Mouse (Mus musculus): ENCODE measurements around the gene Polr3g. TPM values are rescaled to one million over a fixed set of nuclear protein-coding genes. Genes with fewer than 3 reads are reported as not detected.
"Not testable (repeated sequence)": the region's sequence is repeated elsewhere in the genome, so short reads cannot be mapped to it uniquely, and the experiment has no call there.

Gene Polr3g
- 4.1 and 5.5 TPM in 2 replicates for polyA plus RNA-seq (2015; fragmentation: Nextera tagmentation; extraction: Ambion mirVana)

DNA sequence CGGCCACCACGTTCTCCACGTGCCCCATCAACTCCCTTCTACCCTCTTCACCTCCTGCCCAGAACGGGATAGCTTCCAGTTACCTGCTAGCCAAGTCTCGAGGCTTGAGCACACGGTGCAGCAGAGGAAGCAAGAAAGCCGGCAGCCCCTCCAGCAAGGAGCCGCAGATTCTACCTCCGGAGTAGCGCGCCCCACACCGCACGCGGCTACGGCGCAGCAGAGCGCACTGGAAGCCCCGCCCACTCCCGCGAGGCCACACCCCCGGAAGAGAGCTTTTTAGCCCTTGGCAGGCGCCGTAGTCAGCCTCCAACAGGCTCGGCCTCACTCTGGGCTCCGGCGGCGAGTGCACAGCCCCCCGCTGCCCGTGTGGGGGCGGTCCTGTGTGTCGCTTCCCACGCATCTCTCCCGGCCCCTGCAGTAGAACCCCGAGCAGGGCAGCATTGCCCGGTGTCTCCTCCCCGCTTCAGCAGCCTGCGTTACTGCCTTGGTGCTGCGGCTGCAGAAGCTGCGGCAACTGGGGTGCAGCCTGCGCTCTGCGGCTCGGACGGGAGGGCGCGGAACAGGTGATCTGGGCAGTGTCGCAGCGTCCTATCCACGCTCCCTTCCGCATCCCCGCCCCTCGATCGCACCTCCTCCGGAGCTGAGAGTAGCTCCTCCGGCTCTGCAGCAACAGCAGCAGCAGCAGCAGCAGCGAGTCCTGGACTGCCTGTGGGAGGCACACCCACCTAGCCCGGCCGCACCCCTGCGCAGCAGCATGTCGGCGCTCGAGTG lies at the start of gene Polr3g, which contains the start of gene Mblac2:
Gene Polr3g, minus strand, starts transcription at position 239 of the 771 bp plus-strand sequence.
Gene Mblac2, plus strand, starts transcription at position 567 of the 771 bp plus-strand sequence.
- peak; percentile 97 for ATAC-seq
- Histone ChIP-seq H3K9me3 (no peaks in the 10 kb centered on the region), H3K27ac (peak within 1 kb of the TSS; percentile 92), H3K4me1 (replicated peaks) (peaks cover 18% of the 10 kb centered on the region), H3K27me3 (peaks cover 3% of the 10 kb centered on the region; the same call in 1 of the 2 replicates), H3K4me3 (replicated peaks) (peak within 1 kb of the TSS; percentile 83), H3K9ac (replicated peaks) (peak within 1 kb of the TSS; percentile 75), H3K4me2 (replicated peaks) (peak within 1 kb of the TSS; percentile 97), H3K36me3 (no peaks in the 10 kb centered on the region)
- under 1% methylated on average over 61 of the region's 61 CpGs for WGBS

- 0 out of 2 replicates have a peak, but pooled peaks have one; percentile 41 for ATAC-seq
- WGBS = 30% methylated on average over 3 of the region's 3 CpGs
- H3K27ac ChIP-seq = no peak overlapping the region
- H3K4me1 ChIP-seq (replicated peaks) = no peaks in the 10 kb centered on the region
- H3K36me3 ChIP-seq = no peaks in the 10 kb centered on the region
- H3K4me2 ChIP-seq (replicated peaks) = no peak overlapping the region
- no peak overlapping the region for H3K9ac ChIP-seq (replicated peaks)
- no peaks in the 10 kb centered on the region for H3K27me3 ChIP-seq
- H3K9me3 ChIP-seq = no peaks in the 10 kb centered on the region
- H3K4me3 ChIP-seq (replicated peaks) = no peak overlapping the region
Measured at GRCm38 (mm10) chr13:81760379-81760778, 49.6 kb upstream of the Polr3g start.

DNA sequence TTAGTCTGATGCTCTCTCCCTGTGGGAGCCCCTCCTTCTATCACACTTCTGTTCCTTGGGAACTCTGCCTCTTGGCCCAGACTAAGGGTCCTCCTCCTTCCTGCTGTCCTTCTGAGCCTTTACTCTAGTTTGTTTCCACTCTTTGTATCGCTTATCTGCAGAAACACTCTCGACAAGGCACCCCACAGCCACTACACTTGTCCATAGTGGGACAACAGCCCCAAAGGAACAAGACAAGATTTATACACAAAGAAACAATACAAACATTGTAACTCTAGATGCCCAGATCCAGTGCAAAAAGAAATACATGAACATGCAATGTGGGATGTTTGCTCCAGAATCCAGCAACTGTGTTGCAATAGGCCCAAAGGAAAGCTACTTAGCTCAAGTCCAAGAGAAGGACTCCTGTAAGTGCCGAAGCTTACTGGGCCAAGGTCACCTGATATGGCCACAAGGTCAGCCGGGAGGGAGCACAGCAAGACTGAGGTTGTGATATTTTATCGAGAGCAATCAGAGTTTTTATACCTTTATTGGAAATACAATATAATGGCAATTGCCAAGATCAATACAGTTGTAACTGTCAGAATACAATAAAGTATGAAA lies 46.3 kb upstream of the Polr3g start:
- ATAC-seq = no peak
- no peak overlapping the region for H3K4me2 ChIP-seq (replicated peaks)
- no peak overlapping the region for H3K4me3 ChIP-seq (replicated peaks)
- H3K4me1 ChIP-seq (replicated peaks) = no peaks in the 10 kb centered on the region
- WGBS = 88% methylated on average over 5 of the region's 5 CpGs
- H3K36me3 ChIP-seq = no peaks in the 10 kb centered on the region
- no peak overlapping the region for H3K27ac ChIP-seq
- H3K9ac ChIP-seq (replicated peaks) = no peak overlapping the region
- H3K9me3 ChIP-seq = no peaks in the 10 kb centered on the region
- H3K27me3 ChIP-seq = no peaks in the 10 kb centered on the region

DNA sequence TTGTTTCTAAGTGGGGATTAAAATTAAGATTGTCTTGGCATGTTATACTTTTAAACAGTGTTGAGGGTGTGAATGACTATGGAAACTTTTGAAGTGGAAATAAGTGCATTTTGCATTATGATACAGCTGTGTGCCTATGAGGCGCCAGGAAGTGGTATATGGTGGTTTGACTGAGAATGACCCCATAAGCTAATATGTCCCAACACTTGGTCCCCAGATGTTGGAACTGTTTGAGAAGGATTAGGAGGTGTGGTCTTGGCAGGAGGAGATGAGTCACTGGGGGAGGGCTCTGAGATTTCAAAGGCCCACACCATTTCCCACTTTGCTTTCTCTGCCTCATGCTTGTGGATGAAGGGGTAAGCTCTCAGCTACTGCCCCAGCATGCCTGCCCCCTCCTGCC lies 44.5 kb upstream of the Polr3g start:
- Histone ChIP-seq H3K4me2 (replicated peaks) (no peak overlapping the region), H3K4me1 (replicated peaks) (no peaks in the 10 kb centered on the region), H3K27ac (no peak overlapping the region), H3K9me3 (no peaks in the 10 kb centered on the region), H3K9ac (replicated peaks) (no peak overlapping the region), H3K4me3 (replicated peaks) (no peak overlapping the region), H3K36me3 (no peaks in the 10 kb centered on the region), H3K27me3 (no peaks in the 10 kb centered on the region)
- WGBS = 94% methylated on average over 1 of the region's 1 CpGs
- no peak for ATAC-seq

GRCm38 (mm10) chr13:81754878-81755277 lies 44.1 kb upstream of the Polr3g start:
- no peak overlapping the region for H3K4me2 ChIP-seq (replicated peaks)
- H3K9ac ChIP-seq (replicated peaks) = no peak overlapping the region
- H3K36me3 ChIP-seq = no peaks in the 10 kb centered on the region
- no peaks in the 10 kb centered on the region for H3K9me3 ChIP-seq
- ATAC-seq = no peak
- no peak overlapping the region for H3K4me3 ChIP-seq (replicated peaks)
- no peaks in the 10 kb centered on the region for H3K4me1 ChIP-seq (replicated peaks)
- H3K27ac ChIP-seq = no peak overlapping the region
- H3K27me3 ChIP-seq = no peaks in the 10 kb centered on the region

DNA sequence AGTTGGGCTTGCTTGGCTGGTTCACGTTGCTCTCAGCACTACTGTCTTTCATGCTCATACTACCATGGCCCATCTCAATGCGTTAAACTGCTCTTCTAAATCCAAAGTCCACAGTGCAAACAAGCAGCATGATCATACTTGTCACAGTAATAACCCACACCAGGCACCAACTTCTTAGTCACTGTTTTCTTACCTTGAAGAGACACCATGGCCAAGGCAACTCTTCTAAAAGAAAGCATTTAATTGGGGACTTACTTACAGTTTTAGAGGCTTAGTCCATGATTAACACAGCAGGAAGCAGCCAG lies 33.2 kb upstream of the Polr3g start:
- no peaks in the 10 kb centered on the region for H3K27me3 ChIP-seq
- no peaks in the 10 kb centered on the region for H3K4me1 ChIP-seq (replicated peaks)
- 0 out of 2 replicates have a peak, but pooled peaks cover 2% of the 10 kb centered on the region for H3K9me3 ChIP-seq
- H3K4me3 ChIP-seq (replicated peaks) = no peak overlapping the region
- H3K9ac ChIP-seq (replicated peaks) = no peak overlapping the region
- H3K27ac ChIP-seq = no peak overlapping the region
- no peak for ATAC-seq
- H3K4me2 ChIP-seq (replicated peaks) = no peak overlapping the region
- H3K36me3 ChIP-seq = no peaks in the 10 kb centered on the region
- WGBS = 37% methylated on average over 2 of the region's 2 CpGs

DNA sequence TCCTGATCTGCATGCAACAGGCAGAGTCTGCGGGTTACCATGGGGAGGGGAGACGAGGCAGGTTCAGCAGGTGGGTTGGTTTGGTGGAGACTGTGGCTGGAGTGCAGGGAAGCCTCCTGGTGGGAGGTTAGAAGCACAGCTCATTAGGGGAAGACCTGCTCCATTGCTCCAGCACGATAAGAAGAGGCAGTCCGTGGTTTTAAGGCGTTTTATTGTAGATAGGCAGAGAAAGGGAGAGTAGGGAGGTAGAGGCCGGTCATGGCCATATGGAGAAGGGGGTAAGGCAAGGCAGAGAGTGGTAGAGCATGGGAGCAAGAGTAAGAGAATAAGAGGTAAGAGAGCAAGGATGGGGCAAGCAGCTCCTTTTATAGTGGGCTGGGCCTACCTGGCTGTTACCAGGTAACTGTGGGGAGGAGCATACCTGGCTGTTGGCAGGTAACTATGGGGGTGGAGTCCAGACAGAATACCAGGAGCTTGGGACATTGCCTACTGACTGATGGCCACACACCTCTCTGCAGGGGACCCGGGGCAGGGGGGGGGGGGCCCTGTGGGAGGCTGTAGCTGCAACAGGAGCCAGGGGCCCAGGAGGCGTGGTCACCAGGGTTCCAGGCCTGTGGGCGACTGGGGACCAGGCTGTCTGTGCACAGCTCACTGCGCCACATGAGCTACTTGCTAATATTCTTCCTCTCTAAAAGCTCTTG lies 32.7 kb upstream of the Polr3g start:
- 0 out of 2 replicates have a peak, but pooled peaks cover 2% of the 10 kb centered on the region for H3K9me3 ChIP-seq
- no peak overlapping the region for H3K4me3 ChIP-seq (replicated peaks)
- no peaks in the 10 kb centered on the region for H3K4me1 ChIP-seq (replicated peaks)
- H3K27ac ChIP-seq = no peak overlapping the region
- no peaks in the 10 kb centered on the region for H3K27me3 ChIP-seq
- no peaks in the 10 kb centered on the region for H3K36me3 ChIP-seq
- ATAC-seq = no peak
- no peak overlapping the region for H3K4me2 ChIP-seq (replicated peaks)
- 46% methylated on average over 10 of the region's 10 CpGs for WGBS
- H3K9ac ChIP-seq (replicated peaks) = no peak overlapping the region

DNA sequence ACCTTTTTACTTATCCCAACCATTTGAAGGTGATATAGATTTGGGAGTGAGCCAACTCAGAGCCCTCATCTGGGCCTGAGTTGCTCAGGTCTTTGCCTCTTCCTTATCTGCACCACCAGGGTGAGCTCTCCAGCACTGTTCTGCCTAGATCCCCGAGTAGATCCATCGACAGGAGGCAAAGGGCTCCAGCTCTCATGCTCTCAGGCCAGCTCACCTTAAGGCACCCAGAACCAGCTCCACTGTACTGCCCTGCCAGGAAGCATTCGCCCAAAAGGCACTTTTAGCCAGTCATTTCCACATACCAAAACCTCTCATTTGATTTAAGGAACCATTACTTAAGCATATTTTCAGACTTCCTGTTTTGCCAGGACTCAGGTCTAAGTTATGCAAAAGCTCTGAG lies 30.1 kb upstream of the Polr3g start:
- no peaks in the 10 kb centered on the region for H3K9me3 ChIP-seq
- H3K4me1 ChIP-seq (replicated peaks) = no peaks in the 10 kb centered on the region
- H3K36me3 ChIP-seq = no peaks in the 10 kb centered on the region
- no peak overlapping the region for H3K27ac ChIP-seq
- WGBS = 42% methylated on average over 3 of the region's 3 CpGs
- H3K27me3 ChIP-seq = no peaks in the 10 kb centered on the region
- H3K4me3 ChIP-seq (replicated peaks) = no peak overlapping the region
- ATAC-seq = no peak
- H3K4me2 ChIP-seq (replicated peaks) = no peak overlapping the region
- H3K9ac ChIP-seq (replicated peaks) = no peak overlapping the region

DNA sequence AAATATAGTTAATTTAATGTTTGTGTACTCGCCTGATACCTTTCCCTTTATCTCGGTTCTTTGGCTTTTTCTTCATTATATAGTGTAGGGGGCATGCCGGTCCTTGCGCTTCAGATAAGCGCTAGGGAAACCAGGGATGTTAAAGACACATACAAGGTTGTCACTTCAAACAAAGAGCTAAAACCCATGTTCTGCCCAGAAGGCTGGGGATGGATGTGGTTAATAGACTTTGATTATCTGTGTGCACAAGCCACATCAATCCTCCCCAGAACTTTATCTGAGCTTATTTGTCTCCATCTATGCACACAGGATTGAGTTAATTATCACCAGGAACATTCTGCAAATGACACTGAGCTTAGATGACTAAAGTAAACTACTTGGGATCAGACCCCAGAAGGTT lies 25.8 kb upstream of the Polr3g start:
- Histone ChIP-seq H3K27ac (no peak overlapping the region), H3K27me3 (no peaks in the 10 kb centered on the region), H3K4me2 (replicated peaks) (no peak overlapping the region), H3K9me3 (no peaks in the 10 kb centered on the region), H3K9ac (replicated peaks) (no peak overlapping the region), H3K4me1 (replicated peaks) (no peaks in the 10 kb centered on the region), H3K4me3 (replicated peaks) (no peak overlapping the region), H3K36me3 (no peaks in the 10 kb centered on the region)
- ATAC-seq = no peak
- 87% methylated on average over 5 of the region's 5 CpGs for WGBS

DNA sequence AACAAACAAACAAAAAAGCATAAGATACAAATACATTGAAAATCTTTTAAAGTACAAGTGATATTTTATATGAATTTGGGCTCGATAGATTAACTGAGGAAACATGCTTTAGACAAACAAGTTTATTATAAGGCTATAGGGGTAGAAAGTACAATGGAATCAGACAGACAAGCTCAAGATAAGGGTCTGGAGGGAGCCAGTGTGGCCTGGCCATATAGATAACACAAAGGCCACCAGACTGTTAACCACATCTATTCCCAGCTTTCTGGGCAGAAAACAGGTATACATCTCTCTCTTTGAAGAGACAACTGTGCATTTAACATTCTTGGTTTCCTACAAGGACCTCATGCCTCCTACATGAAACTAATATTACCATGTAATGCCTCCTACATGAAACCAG lies 19.5 kb upstream of the Polr3g start:
- no peak overlapping the region for H3K9ac ChIP-seq (replicated peaks)
- no peak for ATAC-seq
- no peaks in the 10 kb centered on the region for H3K4me1 ChIP-seq (replicated peaks)
- no peaks in the 10 kb centered on the region for H3K27me3 ChIP-seq
- H3K36me3 ChIP-seq = no peaks in the 10 kb centered on the region
- no peak overlapping the region for H3K4me3 ChIP-seq (replicated peaks)
- no peaks in the 10 kb centered on the region for H3K9me3 ChIP-seq
- no peak overlapping the region for H3K4me2 ChIP-seq (replicated peaks)
- 95% methylated on average over 1 of the region's 1 CpGs for WGBS
- no peak overlapping the region for H3K27ac ChIP-seq

DNA sequence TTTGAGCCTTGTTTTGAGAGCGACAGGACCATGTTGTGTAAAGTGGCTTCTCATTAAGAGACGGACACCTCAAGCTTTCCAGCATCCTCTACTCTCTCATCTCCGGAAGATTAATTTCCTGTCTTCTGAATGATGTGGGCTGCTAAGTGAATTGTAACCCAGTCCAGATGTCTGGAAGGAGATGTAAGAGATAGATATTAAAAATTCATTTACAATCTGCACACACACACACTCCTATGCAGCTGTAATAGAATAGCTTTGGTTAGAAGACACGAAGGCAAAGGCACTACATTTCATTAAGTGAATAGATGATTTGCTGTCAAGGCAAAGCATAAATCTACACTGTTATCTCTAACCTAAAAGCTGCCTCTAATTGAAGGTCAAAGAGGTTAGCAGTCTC lies 18.3 kb upstream of the Polr3g start:
- Histone ChIP-seq H3K4me3 (replicated peaks) (no peak overlapping the region), H3K27me3 (no peaks in the 10 kb centered on the region), H3K9me3 (no peaks in the 10 kb centered on the region), H3K27ac (no peak overlapping the region), H3K4me2 (replicated peaks) (no peak overlapping the region), H3K36me3 (no peaks in the 10 kb centered on the region), H3K4me1 (replicated peaks) (no peaks in the 10 kb centered on the region), H3K9ac (replicated peaks) (no peak overlapping the region)
- no peak for ATAC-seq
- WGBS = 86% methylated on average over 4 of the region's 4 CpGs

DNA sequence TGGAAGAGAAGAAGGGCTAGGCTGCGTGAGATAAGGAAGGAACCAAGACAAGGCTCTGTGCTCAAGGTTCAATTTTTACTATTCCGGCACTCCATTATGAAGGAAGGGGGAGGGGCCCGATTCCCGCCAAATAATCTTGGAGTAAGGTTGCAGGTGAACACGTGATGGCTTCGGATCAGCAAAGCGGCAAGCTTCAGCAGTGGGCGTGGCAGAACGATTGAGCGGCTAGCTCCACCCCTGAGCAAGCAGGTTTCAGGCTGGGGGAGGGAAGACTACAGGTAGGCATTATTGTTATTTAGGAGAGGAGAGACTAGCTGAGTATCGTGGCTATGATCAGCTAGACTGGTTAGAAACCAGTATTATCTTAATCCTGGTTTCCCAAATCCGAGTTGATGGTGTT lies 17.3 kb upstream of the Polr3g start:
- H3K4me3 ChIP-seq (replicated peaks); H3K27ac ChIP-seq; H3K36me3 ChIP-seq; ATAC-seq; H3K4me1 ChIP-seq (replicated peaks); H3K9me3 ChIP-seq; H3K27me3 ChIP-seq; H3K9ac ChIP-seq (replicated peaks); H3K4me2 ChIP-seq (replicated peaks): not testable (repeated sequence)
- WGBS = 69% methylated on average over 12 of the region's 12 CpGs

Measured in midbrain, embryonic 13.5 days (tissue).